Mouse (Mus musculus): ENCODE measurements at regions not wholly inside any gene's neighbourhood (a gene's known extent, or its start where the extent isn't known, plus 50 kb on each side); places are given as distances from the start of the nearest gene placed in this dataset.

- DNase-seq (ENCODE audit: low spot score in 2 of 2) = no peak
Observed at GRCm38 (mm10) chr8:98403645-98404032, 1012.6 kb downstream of the Cdh8 start.

- DNase-seq (ENCODE audit: low spot score in 2 of 2) = no peak
Observed at GRCm38 (mm10) chr8:98402852-98403644, 1013.2 kb downstream of the Cdh8 start.

- DNase-seq (ENCODE audit: low spot score in 2 of 2) = peak in 1 of 2 experiments; percentile 1
Observed at GRCm38 (mm10) chr8:98381815-98382214, 1034.5 kb downstream of the Cdh8 start.

GRCm38 (mm10) chr8:98380387-98380786 is 1035.9 kb downstream of the Cdh8 start:
- no peak for DNase-seq (ENCODE audit: low spot score in 2 of 2)

- no peak for DNase-seq (ENCODE audit: low spot score in 2 of 2)
Observed at GRCm38 (mm10) chr8:98377743-98378142, 1038.5 kb downstream of the Cdh8 start.

- no peak for DNase-seq (ENCODE audit: low spot score in 2 of 2)
Observed at GRCm38 (mm10) chr8:98372711-98373420, 1043.4 kb downstream of the Cdh8 start.

GRCm38 (mm10) chr8:98365378-98366095 is 1050.7 kb downstream of the Cdh8 start:
- no peak for DNase-seq (ENCODE audit: low spot score in 2 of 2)

GRCm38 (mm10) chr8:98337279-98337678 is 1079.0 kb downstream of the Cdh8 start:
- no peak for DNase-seq (ENCODE audit: low spot score in 2 of 2)

GRCm38 (mm10) chr8:98309405-98309990 is 1106.8 kb downstream of the Cdh8 start:
- no peak for DNase-seq (ENCODE audit: low spot score in 2 of 2)

- no peak for DNase-seq (ENCODE audit: low spot score in 2 of 2)
Observed at GRCm38 (mm10) chr8:98294975-98295374, 1121.3 kb downstream of the Cdh8 start.

- no peak for DNase-seq (ENCODE audit: low spot score in 2 of 2)
Observed at GRCm38 (mm10) chr8:98260281-98260680, 1156.0 kb downstream of the Cdh8 start.

GRCm38 (mm10) chr8:98243328-98243926 is 1172.8 kb downstream of the Cdh8 start:
- DNase-seq (ENCODE audit: low spot score in 2 of 2) = no peak

GRCm38 (mm10) chr8:98214019-98214418 is 1202.3 kb downstream of the Cdh8 start:
- DNase-seq (ENCODE audit: low spot score in 2 of 2) = no peak
